Mouse (Mus musculus) CH12F3 (cell line): ENCODE results near the gene Cdrt4.

Source experiments
- in situ Hi-C: fragments of 300-500 bp; cut with MboI; formaldehyde crosslinking; loops from 2 replicates; pipeline ENCODE4 v1.14.3; 2020; ENCODE audit warnings: low sequenced_read_pairs

Gene Cdrt4

DNA sequence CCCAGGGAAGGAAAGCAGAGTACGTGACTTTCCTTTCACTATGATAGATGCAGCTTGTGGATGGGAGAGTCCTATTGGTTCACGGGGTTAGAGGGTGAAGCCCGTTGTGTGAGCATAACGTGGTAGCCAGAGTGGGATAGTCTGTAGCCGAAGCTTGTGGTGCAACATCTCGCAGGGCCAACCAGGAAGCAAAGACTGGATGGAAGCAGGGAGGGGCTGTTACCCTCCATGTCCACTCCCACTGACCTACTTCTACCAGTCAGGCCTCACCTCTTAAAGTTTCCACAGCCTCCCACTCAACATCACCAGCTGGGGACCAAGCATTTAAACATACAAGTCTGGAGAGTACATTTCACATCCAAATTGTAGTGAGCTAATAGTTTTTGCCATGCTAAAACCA lies 78.7 kb downstream of the Cdrt4 start:
- in situ Hi-C loops, result no loop called here

DNA sequence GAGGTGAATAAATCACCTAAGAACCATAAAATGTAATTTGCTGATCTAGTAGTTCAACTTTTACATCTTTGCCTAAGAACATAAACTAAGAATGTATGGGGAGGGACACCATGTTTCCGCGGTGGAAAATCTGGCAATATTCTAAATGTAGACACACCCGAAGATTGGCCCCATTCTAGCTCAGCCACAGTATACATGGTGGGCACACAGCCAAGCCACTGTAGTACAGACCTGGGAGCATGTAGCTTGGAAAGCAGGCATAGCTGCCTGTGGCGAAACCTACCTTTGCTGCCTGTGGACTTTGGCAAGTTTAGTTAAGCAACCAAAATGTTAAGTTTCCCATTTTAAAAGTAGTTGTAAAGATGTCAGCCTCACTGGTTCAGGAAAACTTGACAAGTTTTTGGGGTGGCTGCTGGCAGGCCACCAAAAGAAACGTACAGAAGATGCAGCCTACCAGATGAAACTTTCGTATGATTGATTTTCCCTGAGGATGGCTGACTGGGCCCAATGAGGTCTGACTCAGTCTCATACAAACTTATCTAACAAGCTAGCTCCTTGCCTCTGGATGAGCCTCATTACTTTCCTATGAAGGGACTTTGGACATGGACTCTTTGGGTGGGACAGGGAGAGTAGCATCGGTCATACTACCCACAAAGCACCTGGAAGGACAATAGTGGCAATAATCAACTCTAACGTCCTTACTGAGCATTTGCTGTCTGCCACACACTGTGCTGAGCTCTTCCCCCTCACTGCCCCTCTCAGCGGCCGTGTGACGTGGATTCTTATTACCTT lies 84.6 kb downstream of the Cdrt4 start:
- in situ Hi-C loops, result no loop called here

DNA sequence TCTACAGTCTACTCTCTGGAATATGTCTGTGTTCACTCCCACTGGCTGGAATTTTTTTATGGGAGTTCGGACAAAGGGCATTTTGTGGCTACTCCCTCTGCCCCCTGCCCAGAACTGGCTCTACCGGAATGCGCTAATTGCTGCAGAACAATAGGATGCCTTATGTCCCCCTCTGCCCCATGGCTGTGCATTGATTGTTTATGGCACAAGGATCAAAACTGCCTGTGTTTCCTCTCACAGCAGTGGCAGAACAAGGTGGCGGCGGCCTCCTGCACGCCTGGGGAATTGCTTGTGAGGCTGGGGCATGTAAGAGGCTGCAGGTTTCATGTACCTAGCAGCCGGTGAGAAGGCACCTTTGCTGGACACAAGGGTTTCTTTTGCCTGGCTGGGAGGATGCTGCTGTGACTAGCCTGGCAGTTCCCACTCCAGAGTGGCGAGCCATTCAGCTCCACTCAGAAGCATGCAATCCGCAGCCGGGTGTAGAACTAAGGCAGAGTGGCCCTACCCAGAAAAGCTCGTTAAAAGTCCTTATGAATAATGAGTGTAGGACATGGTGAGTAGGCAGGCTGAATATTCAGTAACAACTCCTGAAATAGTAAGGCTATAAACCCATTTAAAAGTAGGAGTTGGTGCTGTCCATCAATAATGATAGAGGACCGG lies 89.1 kb downstream of the Cdrt4 start:
- in situ Hi-C loops, result no loop called here
